Mouse (Mus musculus) thymus, adult 2 months (tissue): ENCODE measurements around the gene Nrap. TPM values are rescaled to one million over a fixed set of nuclear protein-coding genes. Genes with fewer than 3 reads are reported as not detected.

Source experiments
- DNase-seq: peaks from one replicate; pipeline ENCODE4 v3.0.0; 2021
- H3K27ac ChIP-seq: fragments of 200-500 bp; 2 replicates; pipeline ENCODE4 v1.5.1; 2012; ENCODE audit warnings: low read length, control low read depth; ENCODE audit not compliant: control insufficient read depth, insufficient read depth
- H3K27me3 ChIP-seq: fragments of 200-500 bp; 2 replicates; pipeline ENCODE4 v1.6.1; 2012; ENCODE audit warnings: mild to moderate bottlenecking, low read length, moderate library complexity, mixed read lengths; ENCODE audit not compliant: control insufficient read depth, insufficient read depth
- H3K36me3 ChIP-seq: fragments of 200-500 bp; 2 replicates; pipeline ENCODE4 v1.6.1; 2012; ENCODE audit warnings: mild to moderate bottlenecking, low read length, moderate library complexity; ENCODE audit not compliant: control insufficient read depth, insufficient read depth
- H3K4me1 ChIP-seq: fragments of 200-500 bp; replicated peaks from 2 replicates; pipeline ENCODE4 v1.6.1; 2012; ENCODE audit warnings: low read length; ENCODE audit not compliant: control insufficient read depth, insufficient read depth
- H3K4me3 ChIP-seq: fragments of 200-500 bp; 2 replicates; pipeline ENCODE4 v1.5.1; 2012; ENCODE audit warnings: mild to moderate bottlenecking, low read length, control low read depth, moderate library complexity; ENCODE audit not compliant: control insufficient read depth, insufficient read depth
- CTCF ChIP-seq: fragments of 200-500 bp; IDR thresholded peaks from 2 replicates; pipeline ENCODE4 v1.5.1; 2012; ENCODE audit warnings: mild to moderate bottlenecking, control low read depth, low read length, moderate library complexity, borderline replicate concordance; ENCODE audit not compliant: control insufficient read depth, poor library complexity, insufficient read depth; ENCODE audit errors: extremely low read depth
- POLR2A ChIP-seq: fragments of 200-500 bp; IDR thresholded peaks from 2 replicates; pipeline ENCODE4 v1.6.1; 2012; ENCODE audit warnings: mild to moderate bottlenecking, low read length, control low read depth, moderate library complexity; ENCODE audit not compliant: control insufficient read depth, poor library complexity, insufficient read depth; ENCODE audit errors: extremely low read depth
- WGBS: fragments of 180-500 bp; shearing (Covaris S2); methylation state at CpG from one replicate; pipeline ENCODE4 v1.1.7; 2018; 5-methylcytosine and 5-hydroxymethylcytosine counted together
- polyA plus RNA-seq: library from polyadenylated mRNA; depleted of rRNA; stranded (reverse); fragments of >200 nt; gene quantifications from 2 replicates; pipeline ENCODE4 v1.2.3, GENCODE M21; 2012

The Nrap gene
- polyA plus RNA-seq, 1 experiment, result 4.3 TPM

- 95% methylated on average over 17 of the region's 17 CpGs for WGBS
- Histone ChIP-seq H3K4me1 (no peaks in the 10 kb centered on the region), H3K27ac (no peak overlapping the region), H3K27me3 (no peaks in the 10 kb centered on the region), H3K36me3 (no peaks in the 10 kb centered on the region), H3K4me3 (no peak overlapping the region)
- TF ChIP-seq CTCF (no peak), POLR2A (no peak)
- no peak for DNase-seq
These were observed 53.5 kb downstream of the Nrap start for GRCm38 (mm10) chr19:56336321-56336720.

- Histone ChIP-seq H3K4me3 (no peak overlapping the region), H3K27ac (no peak overlapping the region), H3K36me3 (no peaks in the 10 kb centered on the region), H3K27me3 (no peaks in the 10 kb centered on the region), H3K4me1 (no peaks in the 10 kb centered on the region)
- 92% methylated on average over 21 of the region's 21 CpGs for WGBS
- DNase-seq, result no peak
- TF ChIP-seq POLR2A (no peak), CTCF (no peak)
These were observed 63.5 kb downstream of the Nrap start for GRCm38 (mm10) chr19:56326243-56326855.

- TF ChIP-seq CTCF (no peak), POLR2A (no peak)
- no peaks in the 10 kb centered on the region for H3K27me3 ChIP-seq
- no peak for DNase-seq
- H3K4me3 ChIP-seq, result no peak overlapping the region
- 85% methylated on average over 10 of the region's 10 CpGs for WGBS
- H3K36me3 ChIP-seq, result no peaks in the 10 kb centered on the region
- H3K4me1 ChIP-seq, result peaks cover 1% of the 10 kb centered on the region
- H3K27ac ChIP-seq, result no peak overlapping the region
These were observed 64.2 kb downstream of the Nrap start for GRCm38 (mm10) chr19:56325676-56326075.

GRCm38 (mm10) chr19:56321303-56321920, 68.4 kb downstream of the Nrap start:
- H3K27ac ChIP-seq, result no peak overlapping the region
- WGBS, result 94% methylated on average over 12 of the region's 12 CpGs

GRCm38 (mm10) chr19:56320186-56320860, 69.5 kb downstream of the Nrap start:
- 32% methylated on average over 26 of the region's 26 CpGs for WGBS
- peak; percentile 79 for DNase-seq
- H3K36me3 ChIP-seq, result no peaks in the 10 kb centered on the region
- H3K4me3 ChIP-seq, result peak overlapping the region; percentile 36
- H3K27ac ChIP-seq, result no peak overlapping the region
- H3K27me3 ChIP-seq, result no peaks in the 10 kb centered on the region
- peaks cover 13% of the 10 kb centered on the region for H3K4me1 ChIP-seq
- TF ChIP-seq CTCF, result no peak
- no peak for TF ChIP-seq POLR2A

More at GRCm38 (mm10) chr19:56321303-56321920, 68.4 kb downstream of the Nrap start:
- DNase-seq, result no peak
- Histone ChIP-seq H3K4me3 (no peak overlapping the region), H3K27me3 (no peaks in the 10 kb centered on the region), H3K4me1 (peaks cover 13% of the 10 kb centered on the region), H3K36me3 (no peaks in the 10 kb centered on the region)
- no peak for TF ChIP-seq POLR2A

- TF ChIP-seq POLR2A, result no peak
- no peak for TF ChIP-seq CTCF
- Histone ChIP-seq H3K36me3 (no peaks in the 10 kb centered on the region), H3K27ac (no peak overlapping the region), H3K4me1 (peaks cover 13% of the 10 kb centered on the region), H3K4me3 (no peak overlapping the region), H3K27me3 (no peaks in the 10 kb centered on the region)
- no peak for DNase-seq
- WGBS, result 82% methylated on average over 6 of the region's 6 CpGs
These were observed 70.2 kb downstream of the Nrap start for GRCm38 (mm10) chr19:56319629-56320028.

- no peaks in the 10 kb centered on the region for H3K36me3 ChIP-seq
- H3K27me3 ChIP-seq, result no peaks in the 10 kb centered on the region
- H3K4me3 ChIP-seq, result no peak overlapping the region
- H3K27ac ChIP-seq, result no peak overlapping the region
- H3K4me1 ChIP-seq, result peaks cover 13% of the 10 kb centered on the region
- 83% methylated on average over 7 of the region's 7 CpGs for WGBS
- no peak for TF ChIP-seq POLR2A
- no peak for TF ChIP-seq CTCF
- DNase-seq, result peak; percentile 11
These were observed 70.6 kb downstream of the Nrap start for GRCm38 (mm10) chr19:56319219-56319618.
